Mouse (Mus musculus) cerebellum, adult 9-11 months (tissue): ENCODE results near the gene Heg1.

Experiments used
- DNase-seq: peaks from one replicate; pipeline ENCODE4 v3.0.0; 2022

The Heg1 gene

GRCm38 (mm10) chr16:33677901-33678300 lies 6.3 kb upstream of the Heg1 start:
- DNase-seq, result no peak

GRCm38 (mm10) chr16:33680271-33680670 lies 3.9 kb upstream of the Heg1 start:
- no peak for DNase-seq

GRCm38 (mm10) chr16:33680816-33681215 lies 3.4 kb upstream of the Heg1 start:
- DNase-seq, result no peak

GRCm38 (mm10) chr16:33681661-33682060 lies 2.5 kb upstream of the Heg1 start:
- no peak for DNase-seq

GRCm38 (mm10) chr16:33682651-33683050 lies 1.5 kb upstream of the Heg1 start:
- DNase-seq, result no peak

- DNase-seq, result no peak
Observed at GRCm38 (mm10) chr16:33683206-33684161, 686 bp upstream of the Heg1 start.

- peak; percentile 55 for DNase-seq
Observed at GRCm38 (mm10) chr16:33684703-33685701, 832 bp downstream of the Heg1 start.

- DNase-seq, result no peak
Observed at GRCm38 (mm10) chr16:33686056-33686455, 1.9 kb downstream of the Heg1 start.

- no peak for DNase-seq
Observed at GRCm38 (mm10) chr16:33687724-33688123, 3.6 kb downstream of the Heg1 start.

- no peak for DNase-seq
Observed at GRCm38 (mm10) chr16:33690975-33691747, 7.0 kb downstream of the Heg1 start.

GRCm38 (mm10) chr16:33693553-33693952 lies 9.4 kb downstream of the Heg1 start:
- DNase-seq, result no peak

GRCm38 (mm10) chr16:33696811-33697575 lies 12.8 kb downstream of the Heg1 start:
- DNase-seq, result peak; percentile 75

GRCm38 (mm10) chr16:33697576-33698276 lies 13.6 kb downstream of the Heg1 start:
- DNase-seq, result no peak

- DNase-seq, result no peak
Observed at GRCm38 (mm10) chr16:33698277-33698790, 14.2 kb downstream of the Heg1 start.

GRCm38 (mm10) chr16:33700584-33700983 lies 16.4 kb downstream of the Heg1 start:
- no peak for DNase-seq

- DNase-seq, result no peak
Observed at GRCm38 (mm10) chr16:33701872-33702271, 17.7 kb downstream of the Heg1 start.

- peak; percentile 64 for DNase-seq
Observed at GRCm38 (mm10) chr16:33704289-33704688, 20.1 kb downstream of the Heg1 start.

GRCm38 (mm10) chr16:33705258-33705657 lies 21.1 kb downstream of the Heg1 start:
- no peak for DNase-seq

- no peak for DNase-seq
Observed at GRCm38 (mm10) chr16:33706111-33706890, 22.1 kb downstream of the Heg1 start.

GRCm38 (mm10) chr16:33708031-33708430 lies 23.9 kb downstream of the Heg1 start:
- DNase-seq, result peak; percentile 58
